Mouse (Mus musculus): ENCODE measurements around the gene Gm5105. TPM values are rescaled to one million over a fixed set of nuclear protein-coding genes. Genes with fewer than 3 reads are reported as not detected.

The Gm5105 gene
- polyA plus RNA-seq, 1 experiment = 0.19 TPM

GRCm38 (mm10) chr3:138078701-138079100 is 11.5 kb upstream of the Gm5105 start:
- Histone ChIP-seq H3K27me3 (ENCODE audit: control insufficient read depth, insufficient read depth, low read length) (no peaks in the 10 kb centered on the region), H3K4me3 (ENCODE audit: low read depth, low read length) (no peak overlapping the region), H3K27ac (ENCODE audit: insufficient read depth, low read depth, low read length) (no peak overlapping the region), H3K4me1 (ENCODE audit: control insufficient read depth, insufficient read depth, insufficient read length, low read length) (no peaks in the 10 kb centered on the region), H3K36me3 (ENCODE audit: control insufficient read depth, insufficient read depth, low read length) (no peaks in the 10 kb centered on the region)
- WGBS = 88% methylated on average over 1 of the region's 1 CpGs
- TF ChIP-seq POLR2A (IDR thresholded peaks at IDR 0.05; ENCODE audit: low read depth, low read length) (no peak), CTCF (IDR thresholded peaks at IDR 0.05; ENCODE audit: extremely low read depth, insufficient read length, insufficient replicate concordance, low read depth, low read length) (no peak)

GRCm38 (mm10) chr3:138077476-138078340 is 10.5 kb upstream of the Gm5105 start:
- Histone ChIP-seq H3K4me3 (ENCODE audit: low read depth, low read length) (no peak overlapping the region), H3K27me3 (ENCODE audit: control insufficient read depth, insufficient read depth, low read length) (no peaks in the 10 kb centered on the region), H3K4me1 (ENCODE audit: control insufficient read depth, insufficient read depth, insufficient read length, low read length) (no peaks in the 10 kb centered on the region), H3K36me3 (ENCODE audit: control insufficient read depth, insufficient read depth, low read length) (no peaks in the 10 kb centered on the region), H3K27ac (ENCODE audit: insufficient read depth, low read depth, low read length) (no peak overlapping the region; the same call in 1 of the 2 replicates)
- WGBS = 80% methylated on average over 11 of the region's 11 CpGs
- TF ChIP-seq POLR2A (IDR thresholded peaks at IDR 0.05; ENCODE audit: low read depth, low read length) (no peak), CTCF (IDR thresholded peaks at IDR 0.05; ENCODE audit: extremely low read depth, insufficient read length, insufficient replicate concordance, low read depth, low read length) (no peak)

GRCm38 (mm10) chr3:138075209-138075608 is 8.0 kb upstream of the Gm5105 start:
- no peak overlapping the region for H3K27ac ChIP-seq (ENCODE audit: insufficient read depth, low read depth, low read length)
- no peaks in the 10 kb centered on the region for H3K4me1 ChIP-seq (ENCODE audit: control insufficient read depth, insufficient read depth, insufficient read length, low read length)
- H3K27me3 ChIP-seq (ENCODE audit: control insufficient read depth, insufficient read depth, low read length) = no peaks in the 10 kb centered on the region
- no peak overlapping the region for H3K4me3 ChIP-seq (ENCODE audit: low read depth, low read length)
- WGBS = 85% methylated on average over 8 of the region's 8 CpGs
- TF ChIP-seq CTCF (IDR thresholded peaks at IDR 0.05; ENCODE audit: extremely low read depth, insufficient read length, insufficient replicate concordance, low read depth, low read length) (no peak), POLR2A (IDR thresholded peaks at IDR 0.05; ENCODE audit: low read depth, low read length) (no peak)
- no peaks in the 10 kb centered on the region for H3K36me3 ChIP-seq (ENCODE audit: control insufficient read depth, insufficient read depth, low read length)

GRCm38 (mm10) chr3:138074214-138074613 is 7.0 kb upstream of the Gm5105 start:
- H3K27ac ChIP-seq (ENCODE audit: insufficient read depth, low read depth, low read length) = no peak overlapping the region
- 94% methylated on average over 1 of the region's 1 CpGs for WGBS
- no peak for TF ChIP-seq POLR2A (IDR thresholded peaks at IDR 0.05; ENCODE audit: low read depth, low read length)
- TF ChIP-seq CTCF (IDR thresholded peaks at IDR 0.05; ENCODE audit: extremely low read depth, insufficient read length, insufficient replicate concordance, low read depth, low read length) = no peak
- no peaks in the 10 kb centered on the region for H3K36me3 ChIP-seq (ENCODE audit: control insufficient read depth, insufficient read depth, low read length)
- H3K4me3 ChIP-seq (ENCODE audit: low read depth, low read length) = no peak overlapping the region
- no peaks in the 10 kb centered on the region for H3K4me1 ChIP-seq (ENCODE audit: control insufficient read depth, insufficient read depth, insufficient read length, low read length)
- no peaks in the 10 kb centered on the region for H3K27me3 ChIP-seq (ENCODE audit: control insufficient read depth, insufficient read depth, low read length)

- no peak for TF ChIP-seq POLR2A (IDR thresholded peaks at IDR 0.05; ENCODE audit: low read depth, low read length)
- no peak for TF ChIP-seq CTCF (IDR thresholded peaks at IDR 0.05; ENCODE audit: extremely low read depth, insufficient read length, insufficient replicate concordance, low read depth, low read length)
- H3K27me3 ChIP-seq (ENCODE audit: control insufficient read depth, insufficient read depth, low read length) = no peaks in the 10 kb centered on the region
- H3K27ac ChIP-seq (ENCODE audit: insufficient read depth, low read depth, low read length) = no peak overlapping the region
- H3K4me1 ChIP-seq (ENCODE audit: control insufficient read depth, insufficient read depth, insufficient read length, low read length) = no peaks in the 10 kb centered on the region
- H3K36me3 ChIP-seq (ENCODE audit: control insufficient read depth, insufficient read depth, low read length) = no peaks in the 10 kb centered on the region
- no peak overlapping the region for H3K4me3 ChIP-seq (ENCODE audit: low read depth, low read length)
- WGBS = 86% methylated on average over 10 of the region's 10 CpGs
These were observed 4.4 kb upstream of the Gm5105 start for GRCm38 (mm10) chr3:138071476-138072073.

- 52% methylated on average over 1 of the region's 1 CpGs for WGBS
These were observed 3.8 kb upstream of the Gm5105 start for GRCm38 (mm10) chr3:138071004-138071403.

More at GRCm38 (mm10) chr3:138071004-138071403, 3.8 kb upstream of the Gm5105 start:
- no peak overlapping the region for H3K27ac ChIP-seq (ENCODE audit: insufficient read depth, low read depth, low read length)
- no peaks in the 10 kb centered on the region for H3K36me3 ChIP-seq (ENCODE audit: control insufficient read depth, insufficient read depth, low read length)
- no peak overlapping the region for H3K4me3 ChIP-seq (ENCODE audit: low read depth, low read length)
- no peaks in the 10 kb centered on the region for H3K27me3 ChIP-seq (ENCODE audit: control insufficient read depth, insufficient read depth, low read length)
- TF ChIP-seq CTCF (IDR thresholded peaks at IDR 0.05; ENCODE audit: extremely low read depth, insufficient read length, insufficient replicate concordance, low read depth, low read length) = no peak
- TF ChIP-seq POLR2A (IDR thresholded peaks at IDR 0.05; ENCODE audit: low read depth, low read length) = no peak
- H3K4me1 ChIP-seq (ENCODE audit: control insufficient read depth, insufficient read depth, insufficient read length, low read length) = no peaks in the 10 kb centered on the region; the same call in 1 of the 2 replicates

Data from small intestine, adult 2 months (tissue).